Mouse (Mus musculus) midbrain, embryonic 12.5 days (tissue): ENCODE results near the gene Slc2a3. TPM values are rescaled to one million over a fixed set of nuclear protein-coding genes. Genes with fewer than 3 reads are reported as not detected.

Source experiments
- ATAC-seq: fragments of 200-750 bp; cut with Nextera tagmentation; 2 replicates; pipeline ENCODE4 v1.8.0; 2017; ENCODE audit warnings: low read depth, moderate TSS enrichment, moderate library complexity; ENCODE audit not compliant: low FRiP score
- H3K27ac ChIP-seq: fragments of 300-500 bp; sonication (generic); replicated peaks from 2 replicates; pipeline ENCODE4 v1.5.1; 2016; ENCODE audit warnings: mild to moderate bottlenecking
- H3K27me3 ChIP-seq: fragments of 300-500 bp; sonication (generic); 2 replicates; pipeline ENCODE4 v1.6.1; 2016; ENCODE audit warnings: mild to moderate bottlenecking
- H3K36me3 ChIP-seq: fragments of 300-500 bp; sonication (generic); 2 replicates; pipeline ENCODE4 v1.6.1; 2016
- H3K4me1 ChIP-seq: fragments of 300-500 bp; sonication (generic); 2 replicates; pipeline ENCODE4 v1.6.1; 2016
- H3K4me2 ChIP-seq: fragments of 300-500 bp; sonication (generic); replicated peaks from 2 replicates; pipeline ENCODE4 v1.6.1; 2016; ENCODE audit warnings: mild to moderate bottlenecking, moderate library complexity
- H3K4me3 ChIP-seq: fragments of 300-500 bp; sonication (generic); 2 replicates; pipeline ENCODE4 v1.5.1; 2016; ENCODE audit warnings: mild to moderate bottlenecking
- H3K9ac ChIP-seq: fragments of 300-500 bp; sonication (generic); replicated peaks from 2 replicates; pipeline ENCODE4 v1.6.1; 2016; ENCODE audit warnings: mild to moderate bottlenecking, moderate library complexity
- H3K9me3 ChIP-seq: fragments of 300-500 bp; sonication (generic); 2 replicates; pipeline ENCODE4 v1.6.1; 2016; ENCODE audit warnings: mild to moderate bottlenecking
- WGBS: fragments of 180-500 bp; shearing (Covaris S2); methylation state at CpG from one replicate; pipeline ENCODE4 v1.1.7; 2016; 5-methylcytosine and 5-hydroxymethylcytosine counted together
- polyA plus RNA-seq: library from polyadenylated mRNA; unstranded; fragments of >200 nt; fragmentation: Nextera tagmentation; extraction: Ambion mirVana; gene quantifications from 2 replicates; pipeline ENCODE4 v1.2.1, GENCODE M21; 2016

The Slc2a3 gene
- polyA plus RNA-seq, 1 experiment from 2014 or later: 22.5 TPM

GRCm38 (mm10) chr6:122801801-122802514, 518 bp upstream of the Slc2a3 start:
- H3K27me3 ChIP-seq: peaks cover 38% of the 10 kb centered on the region
- no peaks in the 10 kb centered on the region for H3K9me3 ChIP-seq
- peak overlapping the region; percentile 68 for H3K9ac ChIP-seq
- ATAC-seq: peak; percentile 61
- peaks cover 11% of the 10 kb centered on the region for H3K4me1 ChIP-seq
- peak overlapping the region; percentile 51 for H3K4me3 ChIP-seq
- H3K4me2 ChIP-seq: peak overlapping the region; percentile 87
- H3K27ac ChIP-seq: no peak overlapping the region
- WGBS: 1% methylated on average over 34 of the region's 34 CpGs
- no peaks in the 10 kb centered on the region for H3K36me3 ChIP-seq

GRCm38 (mm10) chr6:122800640-122801300, 670 bp downstream of the Slc2a3 start:
- H3K9me3 ChIP-seq: no peaks in the 10 kb centered on the region
- H3K36me3 ChIP-seq: no peaks in the 10 kb centered on the region
- peak overlapping the region; percentile 68; the same call in 1 of the 2 replicates for H3K9ac ChIP-seq
- peak overlapping the region; percentile 87 for H3K4me2 ChIP-seq
- H3K4me3 ChIP-seq: peak overlapping the region; percentile 51
- no peak for ATAC-seq
- H3K27me3 ChIP-seq: peaks cover 38% of the 10 kb centered on the region
- H3K27ac ChIP-seq: no peak overlapping the region
- 36% methylated on average over 10 of the region's 10 CpGs for WGBS
- peaks cover 11% of the 10 kb centered on the region for H3K4me1 ChIP-seq

- ATAC-seq: no peak
- H3K36me3 ChIP-seq: no peaks in the 10 kb centered on the region
Measured at GRCm38 (mm10) chr6:122795254-122795935, 6.0 kb downstream of the Slc2a3 start.

GRCm38 (mm10) chr6:122786275-122786674, 15.2 kb downstream of the Slc2a3 start:
- ATAC-seq: peak; percentile 58; the same call in 1 of the 2 replicates
- H3K4me3 ChIP-seq: no peak overlapping the region

More at GRCm38 (mm10) chr6:122795254-122795935, 6.0 kb downstream of the Slc2a3 start:
- Histone ChIP-seq H3K27ac (no peak overlapping the region), H3K9me3 (no peaks in the 10 kb centered on the region), H3K27me3 (0 out of 2 replicates have a peak, but pooled peaks cover 2% of the 10 kb centered on the region), H3K4me2 (no peak overlapping the region), H3K4me3 (no peak overlapping the region), H3K4me1 (no peaks in the 10 kb centered on the region), H3K9ac (no peak overlapping the region)
- WGBS: 82% methylated on average over 8 of the region's 8 CpGs

GRCm38 (mm10) chr6:122784866-122785265, 16.6 kb downstream of the Slc2a3 start:
- Histone ChIP-seq H3K36me3 (no peaks in the 10 kb centered on the region), H3K9me3 (no peaks in the 10 kb centered on the region), H3K9ac (no peak overlapping the region), H3K27me3 (no peaks in the 10 kb centered on the region), H3K4me2 (no peak overlapping the region), H3K27ac (no peak overlapping the region), H3K4me1 (no peaks in the 10 kb centered on the region), H3K4me3 (no peak overlapping the region)
- 0 out of 2 replicates have a peak, but pooled peaks have one; percentile 47 for ATAC-seq
- WGBS: 91% methylated on average over 3 of the region's 3 CpGs

More at GRCm38 (mm10) chr6:122786275-122786674, 15.2 kb downstream of the Slc2a3 start:
- H3K27ac ChIP-seq: no peak overlapping the region
- no peaks in the 10 kb centered on the region for H3K36me3 ChIP-seq
- 43% methylated on average over 5 of the region's 5 CpGs for WGBS
- no peak overlapping the region for H3K9ac ChIP-seq
- H3K4me1 ChIP-seq: no peaks in the 10 kb centered on the region
- H3K27me3 ChIP-seq: no peaks in the 10 kb centered on the region
- H3K4me2 ChIP-seq: no peak overlapping the region
- H3K9me3 ChIP-seq: no peaks in the 10 kb centered on the region

- Histone ChIP-seq H3K9ac (no peak overlapping the region), H3K4me2 (no peak overlapping the region), H3K27me3 (no peaks in the 10 kb centered on the region), H3K4me3 (no peak overlapping the region), H3K36me3 (no peaks in the 10 kb centered on the region), H3K4me1 (no peaks in the 10 kb centered on the region), H3K27ac (no peak overlapping the region), H3K9me3 (no peaks in the 10 kb centered on the region)
- WGBS: 82% methylated on average over 3 of the region's 3 CpGs
- ATAC-seq: no peak
Measured at GRCm38 (mm10) chr6:122782164-122782563, 19.3 kb downstream of the Slc2a3 start.

DNA sequence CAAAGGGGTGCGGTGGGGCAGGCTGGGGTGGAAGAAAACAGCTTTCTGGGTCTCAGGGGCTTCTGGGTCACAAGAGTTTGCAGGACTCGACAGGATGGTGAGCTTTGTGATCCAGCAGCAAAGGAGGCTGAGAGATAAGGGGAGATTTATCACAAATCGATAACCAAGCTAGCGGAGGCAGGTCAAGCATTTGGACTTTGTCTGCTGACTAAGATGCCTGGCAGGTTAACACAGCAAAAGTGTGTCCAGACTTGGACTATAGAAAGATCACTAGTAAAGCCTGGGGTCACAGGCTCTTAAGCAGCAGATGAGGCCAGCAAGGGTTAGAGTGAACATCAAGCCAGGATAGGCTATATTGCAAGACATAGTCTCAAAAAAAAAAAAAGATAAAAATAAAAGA, 20.3 kb downstream of the Slc2a3 start:
- 69% methylated on average over 4 of the region's 4 CpGs for WGBS
- Histone ChIP-seq H3K9me3 (no peaks in the 10 kb centered on the region), H3K4me3 (no peak overlapping the region), H3K4me1 (no peaks in the 10 kb centered on the region), H3K27me3 (no peaks in the 10 kb centered on the region), H3K9ac (no peak overlapping the region; the same call in 1 of the 2 replicates), H3K36me3 (no peaks in the 10 kb centered on the region), H3K27ac (no peak overlapping the region), H3K4me2 (no peak overlapping the region)
- ATAC-seq: no peak

- Histone ChIP-seq H3K4me2 (no peak overlapping the region), H3K9ac (no peak overlapping the region), H3K27me3 (no peaks in the 10 kb centered on the region), H3K36me3 (no peaks in the 10 kb centered on the region), H3K27ac (no peak overlapping the region), H3K9me3 (no peaks in the 10 kb centered on the region), H3K4me1 (no peaks in the 10 kb centered on the region), H3K4me3 (no peak overlapping the region)
- ATAC-seq: no peak
- WGBS: 62% methylated on average over 1 of the region's 1 CpGs
Measured at GRCm38 (mm10) chr6:122779916-122780315, 21.5 kb downstream of the Slc2a3 start.

- H3K36me3 ChIP-seq: no peaks in the 10 kb centered on the region
- WGBS: 85% methylated on average over 7 of the region's 7 CpGs
- no peaks in the 10 kb centered on the region for H3K9me3 ChIP-seq
- no peak overlapping the region for H3K27ac ChIP-seq
- no peaks in the 10 kb centered on the region for H3K4me1 ChIP-seq
- no peak overlapping the region for H3K4me2 ChIP-seq
- ATAC-seq: no peak
- H3K4me3 ChIP-seq: no peak overlapping the region
- no peaks in the 10 kb centered on the region for H3K27me3 ChIP-seq
- H3K9ac ChIP-seq: no peak overlapping the region
Measured at GRCm38 (mm10) chr6:122776040-122776439, 25.4 kb downstream of the Slc2a3 start.

DNA sequence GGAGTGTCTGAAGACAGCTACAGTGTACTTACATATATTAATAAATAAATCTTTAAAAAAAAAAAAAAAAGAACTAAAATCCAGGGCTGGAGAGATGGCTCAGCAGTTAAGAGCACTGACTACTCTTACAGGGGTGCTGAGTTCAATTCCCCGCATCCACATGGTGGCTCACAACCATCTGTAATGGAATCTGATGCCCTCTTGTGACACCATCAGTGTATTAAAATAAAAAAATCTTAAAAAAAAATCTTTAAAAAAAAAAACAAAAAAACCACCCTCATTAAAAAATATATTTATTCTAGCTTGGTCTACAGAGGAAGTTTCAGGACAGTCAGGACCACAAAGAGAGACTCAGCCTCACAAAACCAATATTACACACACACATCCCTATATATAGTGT, 27.1 kb downstream of the Slc2a3 start:
- H3K4me1 ChIP-seq: peaks cover 7% of the 10 kb centered on the region
- H3K36me3 ChIP-seq: no peaks in the 10 kb centered on the region
- H3K9me3 ChIP-seq: no peaks in the 10 kb centered on the region
- H3K4me3 ChIP-seq: no peak overlapping the region
- 92% methylated on average over 1 of the region's 1 CpGs for WGBS
- no peak for ATAC-seq
- no peak overlapping the region for H3K9ac ChIP-seq
- H3K27ac ChIP-seq: no peak overlapping the region
- no peaks in the 10 kb centered on the region for H3K27me3 ChIP-seq
- no peak overlapping the region for H3K4me2 ChIP-seq

- Histone ChIP-seq H3K27ac (no peak overlapping the region), H3K4me3 (no peak overlapping the region), H3K36me3 (no peaks in the 10 kb centered on the region), H3K9me3 (no peaks in the 10 kb centered on the region), H3K9ac (no peak overlapping the region), H3K27me3 (no peaks in the 10 kb centered on the region), H3K4me1 (peaks cover 10% of the 10 kb centered on the region), H3K4me2 (no peak overlapping the region)
- WGBS: 52% methylated on average over 6 of the region's 6 CpGs
- ATAC-seq: no peak
Measured at GRCm38 (mm10) chr6:122772701-122773100, 28.7 kb downstream of the Slc2a3 start.

DNA sequence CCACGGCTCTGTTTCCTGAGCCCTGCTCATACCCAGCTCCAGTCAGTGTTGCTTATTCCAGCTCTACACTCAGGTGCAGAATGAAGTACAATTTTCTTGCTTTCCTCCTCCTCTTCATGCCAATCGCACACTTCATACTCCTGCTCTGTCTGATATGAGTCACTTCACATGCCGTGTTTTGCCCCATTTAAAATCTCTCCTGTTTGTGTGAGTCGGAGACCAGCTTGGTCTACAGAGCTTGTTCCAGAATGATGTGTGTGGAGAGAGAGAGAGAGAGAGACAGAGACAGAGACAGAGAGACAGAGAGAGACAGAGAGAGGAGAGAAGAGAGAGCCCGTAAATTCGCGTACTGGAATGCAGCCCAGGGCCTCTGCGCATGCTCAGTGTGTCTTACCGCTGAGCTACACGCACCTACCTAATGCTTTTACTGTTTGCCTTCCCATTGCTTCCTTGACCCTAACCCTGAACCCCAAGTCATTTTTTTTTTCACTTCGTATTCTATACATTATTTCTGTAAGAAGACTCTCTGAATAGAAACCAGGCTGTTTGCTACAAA, 30.6 kb downstream of the Slc2a3 start:
- H3K4me1 ChIP-seq: peaks cover 14% of the 10 kb centered on the region
- H3K9me3 ChIP-seq: no peaks in the 10 kb centered on the region
- WGBS: 91% methylated on average over 11 of the region's 11 CpGs
- H3K27me3 ChIP-seq: no peaks in the 10 kb centered on the region
- no peaks in the 10 kb centered on the region for H3K36me3 ChIP-seq
- H3K27ac ChIP-seq: no peak overlapping the region
- no peak overlapping the region for H3K4me2 ChIP-seq
- no peak overlapping the region for H3K9ac ChIP-seq
- no peak overlapping the region for H3K4me3 ChIP-seq
- ATAC-seq: no peak
